Mouse (Mus musculus) E14TG2a.4 (cell line): Measurements from ENCODE around the gene Stard10.

Experiments used
- CTCF ChIP-seq: conservative IDR thresholded peaks from 2 replicates; pipeline ENCODE4 v1.5.1; 2014; ENCODE audit warnings: low read length
- NANOG ChIP-seq: IDR thresholded peaks from 2 replicates; pipeline ENCODE4 v1.6.1; 2014; ENCODE audit warnings: borderline replicate concordance, low read length, mixed read lengths
- POU5F1 ChIP-seq: IDR thresholded peaks from 2 replicates; pipeline ENCODE4 v1.6.1; 2014; ENCODE audit warnings: low read length, borderline replicate concordance

GRCm38 (mm10) chr7:101317014-101317413 lies at the start of gene Stard10:
- TF ChIP-seq CTCF (no peak), NANOG (no peak), POU5F1 (no peak)
